Mouse (Mus musculus) adipocyte (in vitro differentiated cells): ENCODE results near the gene Tmem203.

Experiments
- DNase-seq: peaks from one replicate; pipeline ENCODE4 v3.0.0-alpha.2; 2016; ENCODE audit warnings: low spot score

Gene Tmem203

DNA sequence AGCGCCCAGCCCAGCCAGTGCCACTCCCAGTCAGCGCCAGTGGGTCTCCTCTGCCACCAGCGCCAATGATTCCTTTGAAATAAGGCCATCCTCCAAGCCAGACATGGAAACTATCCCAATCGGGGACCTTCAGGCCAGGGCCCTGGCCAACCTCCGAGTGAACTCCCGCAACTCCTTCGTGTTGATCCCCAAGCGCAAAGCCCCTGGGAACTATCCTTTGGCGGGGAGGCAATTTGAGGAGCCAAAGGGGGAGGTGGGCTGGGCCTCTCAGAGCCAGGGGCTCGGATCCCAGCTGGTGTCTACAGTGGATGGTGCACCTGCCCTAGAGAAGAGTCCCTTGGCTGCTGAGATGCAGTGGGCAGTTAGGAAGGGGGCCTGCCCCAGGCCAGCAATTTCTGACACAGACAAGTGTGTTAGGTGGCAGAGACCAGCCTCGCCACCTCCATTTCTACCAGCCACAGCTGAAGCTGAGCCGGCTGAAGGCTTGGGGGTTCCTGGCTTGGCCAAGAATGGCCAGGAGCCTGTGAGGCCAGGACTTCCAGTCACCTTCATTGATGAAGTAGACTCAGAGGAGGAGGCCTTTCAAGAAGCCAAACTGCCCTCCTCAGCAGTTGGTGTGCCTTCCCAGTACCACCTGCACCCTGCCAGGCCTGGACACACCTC is 8.5 kb downstream of the Tmem203 start:
- DNase-seq, result no peak

DNA sequence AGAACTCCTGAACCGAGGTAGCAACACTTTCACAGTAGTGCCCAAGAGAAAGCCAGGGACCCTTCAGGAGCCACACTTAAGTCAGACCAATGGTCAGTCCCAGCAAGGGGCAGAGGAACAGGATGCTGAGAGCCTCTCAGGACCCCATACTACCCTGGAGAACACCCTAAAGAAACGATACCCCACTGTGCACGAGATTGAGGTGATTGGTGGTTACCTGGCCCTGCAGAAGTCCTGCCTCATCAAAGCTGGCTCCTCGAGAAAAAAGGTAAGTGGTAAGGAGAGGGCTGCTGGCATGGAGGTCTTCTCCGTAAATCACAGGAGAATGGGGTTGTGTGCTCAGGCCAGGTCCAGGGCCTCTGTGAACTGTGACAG is 9.0 kb downstream of the Tmem203 start:
- no peak for DNase-seq

DNA sequence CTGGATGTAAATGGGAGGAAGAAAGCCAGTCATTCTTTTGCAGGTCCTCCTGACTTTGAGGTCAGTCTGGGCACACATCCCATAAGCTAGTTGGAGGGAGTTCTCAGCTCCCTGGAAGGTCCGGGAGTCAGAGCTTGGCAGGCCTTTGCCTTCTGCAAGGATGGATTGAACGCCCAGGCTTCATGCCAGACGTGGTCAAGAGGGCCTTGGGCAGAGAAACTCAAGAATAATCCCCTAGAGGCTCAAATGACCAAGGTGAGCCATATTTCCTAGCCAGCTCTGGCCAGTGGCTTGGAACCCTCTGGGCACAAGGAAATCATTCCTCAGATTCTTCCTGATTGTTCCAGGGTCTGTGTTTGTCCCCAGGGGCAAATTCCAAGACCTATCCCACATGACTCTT is 9.6 kb downstream of the Tmem203 start:
- peak; percentile 66 for DNase-seq

DNA sequence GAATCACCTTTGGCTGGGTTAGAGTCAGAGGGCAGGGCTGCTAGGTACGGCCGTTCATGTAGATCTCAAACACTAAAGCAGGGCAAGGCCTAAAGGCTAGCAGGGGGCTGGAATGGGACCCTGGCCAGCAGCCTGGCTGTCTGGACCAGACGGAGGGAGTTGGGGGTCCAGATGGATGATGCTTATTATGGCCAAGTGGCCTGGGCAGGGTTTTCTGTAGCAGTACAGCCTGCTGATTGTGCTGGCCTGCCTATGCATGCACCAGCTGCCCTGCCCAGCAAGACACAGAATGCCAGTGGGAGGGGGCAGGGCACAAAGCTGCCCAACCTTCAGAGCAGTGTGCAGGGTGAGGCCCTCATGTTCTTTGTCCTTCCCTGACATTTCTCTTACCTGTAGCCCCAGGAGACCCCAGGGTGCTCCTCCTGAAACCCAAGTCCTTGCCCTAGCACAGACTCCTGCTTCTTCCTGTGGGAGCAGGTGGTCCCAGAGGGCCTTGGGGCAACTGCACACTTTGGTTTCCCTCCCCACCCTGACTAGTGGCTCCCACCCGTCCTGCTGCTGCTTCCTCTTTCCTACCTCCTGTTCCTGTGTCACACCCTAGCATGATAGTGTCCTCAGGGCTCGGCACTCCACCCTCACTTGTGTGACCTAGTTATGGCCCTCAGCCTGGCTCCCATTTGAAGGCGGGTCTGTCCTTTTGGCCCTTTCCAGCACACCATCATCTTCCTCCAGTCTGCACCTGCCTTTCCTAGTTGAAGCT is 10.8 kb downstream of the Tmem203 start:
- DNase-seq, result no peak

DNA sequence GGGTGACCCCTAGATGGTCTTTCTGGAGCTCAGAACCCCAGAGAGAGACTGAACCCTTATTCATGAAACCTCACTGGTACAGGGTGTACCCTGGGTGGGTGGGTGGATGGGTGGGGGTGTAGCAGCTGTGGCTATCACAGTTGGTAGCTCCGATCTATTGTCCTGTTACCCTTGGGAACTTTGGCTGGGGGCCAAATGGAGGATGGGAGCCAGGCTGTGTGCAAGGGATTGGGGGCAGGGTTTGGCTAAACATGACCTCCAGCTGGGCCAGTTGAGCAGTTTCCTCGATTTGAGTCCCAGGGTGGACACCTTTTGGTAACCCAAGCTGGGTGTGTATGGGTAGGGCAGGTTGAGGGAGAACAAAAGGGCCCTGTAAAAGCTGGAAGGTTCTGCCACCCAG is 11.5 kb downstream of the Tmem203 start:
- DNase-seq, result no peak

DNA sequence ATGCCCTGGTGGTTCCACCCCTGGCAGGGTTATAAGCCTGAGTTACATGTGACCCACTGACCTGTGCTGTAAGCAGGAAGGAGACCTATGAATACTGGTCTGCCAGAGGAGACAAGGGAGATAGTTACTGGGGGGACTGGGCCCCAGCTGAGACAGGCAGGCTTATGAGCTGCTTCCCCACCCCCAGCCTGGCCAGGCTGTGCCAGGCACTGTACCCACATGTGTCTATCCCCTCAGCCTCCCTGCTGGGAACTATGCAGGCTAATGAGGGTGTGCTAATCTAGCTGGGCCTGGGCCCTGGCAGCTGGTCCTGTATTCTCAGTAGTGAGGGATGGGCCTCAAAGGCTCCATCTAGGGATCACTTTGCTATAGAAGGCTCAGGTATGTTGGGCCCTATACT is 12.0 kb downstream of the Tmem203 start:
- no peak for DNase-seq

DNA sequence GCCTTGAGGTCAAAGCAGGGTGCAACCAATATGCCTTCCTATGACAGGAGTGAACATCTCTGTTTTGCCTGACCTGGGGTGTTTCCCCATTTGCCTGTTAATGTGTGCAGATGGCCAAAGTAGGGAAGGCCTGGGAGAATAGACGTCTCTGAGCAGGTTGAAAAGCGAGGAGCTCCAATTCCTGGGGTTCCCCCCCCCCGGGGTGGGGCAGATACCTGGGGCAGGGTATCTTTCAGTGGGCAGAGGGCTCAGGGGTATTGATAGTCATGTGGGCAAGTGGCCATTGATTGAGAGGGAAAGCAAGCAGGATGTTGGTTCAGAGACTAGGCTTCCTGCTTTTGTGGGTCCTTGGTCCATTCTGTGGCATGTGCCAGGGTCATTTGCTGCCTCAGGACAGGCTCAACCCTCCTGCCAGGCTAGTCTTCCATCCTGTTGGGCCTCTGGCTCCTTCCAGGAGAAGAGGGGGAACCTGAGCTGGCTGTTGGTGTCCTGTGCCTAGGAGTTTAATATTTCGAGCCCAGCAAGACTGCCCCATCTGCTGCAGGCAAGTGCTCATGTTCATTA is 12.6 kb downstream of the Tmem203 start:
- no peak for DNase-seq

DNA sequence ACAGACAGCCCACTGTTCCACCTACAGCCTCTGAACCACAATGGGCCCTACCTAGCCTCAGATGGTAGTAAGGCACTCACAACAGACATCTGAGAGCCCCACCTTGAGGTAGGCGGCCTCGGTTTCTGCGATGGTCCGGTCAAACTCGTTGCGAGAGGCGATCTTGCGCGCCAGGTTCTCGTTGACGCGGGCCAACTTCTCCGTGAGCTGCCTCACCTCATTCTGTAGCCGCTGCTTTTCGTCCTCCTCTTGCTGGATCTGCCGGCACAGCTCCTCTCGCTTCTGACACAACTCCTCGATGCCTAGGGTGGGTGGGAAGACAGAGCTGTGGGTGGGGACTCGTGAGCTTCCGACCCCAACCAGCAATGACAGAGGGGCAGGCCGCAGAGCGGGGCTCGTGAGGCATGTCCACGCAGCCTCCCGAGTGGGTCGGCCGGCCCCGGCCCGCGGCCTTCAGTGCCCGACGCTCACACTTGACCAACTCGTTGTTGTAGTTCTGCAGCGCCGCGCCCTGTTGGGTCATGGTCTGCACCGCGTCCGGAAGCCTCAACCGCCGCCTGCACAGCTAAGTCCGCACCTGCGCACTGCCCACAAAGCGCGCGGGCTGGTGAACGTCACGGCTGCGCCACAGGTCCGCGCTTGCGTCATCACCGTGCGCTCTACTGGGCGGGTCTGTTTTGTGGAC is 16.7 kb downstream of the Tmem203 start, which contains the start of the genes Ssna1 and Anapc2:
Gene Ssna1, minus strand, starts transcription at position 612 of the 685 bp plus-strand sequence.
Gene Anapc2, plus strand, starts transcription at position 652 of the 685 bp plus-strand sequence.
- peak; percentile 94 for DNase-seq

DNA sequence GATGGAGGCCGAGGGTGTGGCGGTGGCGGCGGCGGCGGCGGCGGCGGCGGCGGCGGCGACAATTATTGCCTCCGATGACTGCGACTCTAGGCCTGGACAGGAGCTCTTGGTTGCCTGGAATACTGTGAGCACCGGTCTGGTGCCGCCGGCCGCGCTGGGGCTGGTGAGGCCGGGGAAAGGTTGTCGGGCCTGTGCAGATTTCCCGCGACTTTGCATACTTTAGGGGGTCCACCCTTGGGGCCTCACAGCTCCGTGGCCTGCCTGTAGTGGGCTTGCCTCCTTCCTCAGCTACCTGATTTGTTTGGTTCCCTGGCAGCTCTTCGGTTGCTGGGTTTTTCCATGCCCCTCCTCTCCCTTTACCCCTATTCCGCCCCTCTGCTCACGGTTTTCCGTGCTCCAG is 17.3 kb downstream of the Tmem203 start:
- no peak for DNase-seq

DNA sequence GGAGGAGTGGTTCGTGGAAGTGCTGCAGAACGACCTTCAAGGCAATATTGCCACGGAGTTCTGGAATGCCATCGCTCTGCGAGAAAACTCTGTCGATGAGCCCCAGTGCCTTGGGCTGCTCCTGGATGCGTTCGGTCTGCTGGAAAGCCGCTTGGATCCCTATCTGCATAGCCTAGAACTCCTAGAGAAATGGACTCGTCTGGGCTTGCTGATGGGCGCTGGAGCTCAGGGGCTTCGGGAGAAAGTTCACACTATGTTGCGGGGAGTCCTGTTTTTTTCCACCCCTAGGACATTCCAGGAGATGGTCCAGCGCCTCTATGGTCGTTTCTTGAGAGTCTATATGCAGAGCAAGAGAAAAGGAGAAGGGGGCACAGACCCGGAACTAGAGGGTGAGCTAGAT is 17.8 kb downstream of the Tmem203 start:
- no peak for DNase-seq

DNA sequence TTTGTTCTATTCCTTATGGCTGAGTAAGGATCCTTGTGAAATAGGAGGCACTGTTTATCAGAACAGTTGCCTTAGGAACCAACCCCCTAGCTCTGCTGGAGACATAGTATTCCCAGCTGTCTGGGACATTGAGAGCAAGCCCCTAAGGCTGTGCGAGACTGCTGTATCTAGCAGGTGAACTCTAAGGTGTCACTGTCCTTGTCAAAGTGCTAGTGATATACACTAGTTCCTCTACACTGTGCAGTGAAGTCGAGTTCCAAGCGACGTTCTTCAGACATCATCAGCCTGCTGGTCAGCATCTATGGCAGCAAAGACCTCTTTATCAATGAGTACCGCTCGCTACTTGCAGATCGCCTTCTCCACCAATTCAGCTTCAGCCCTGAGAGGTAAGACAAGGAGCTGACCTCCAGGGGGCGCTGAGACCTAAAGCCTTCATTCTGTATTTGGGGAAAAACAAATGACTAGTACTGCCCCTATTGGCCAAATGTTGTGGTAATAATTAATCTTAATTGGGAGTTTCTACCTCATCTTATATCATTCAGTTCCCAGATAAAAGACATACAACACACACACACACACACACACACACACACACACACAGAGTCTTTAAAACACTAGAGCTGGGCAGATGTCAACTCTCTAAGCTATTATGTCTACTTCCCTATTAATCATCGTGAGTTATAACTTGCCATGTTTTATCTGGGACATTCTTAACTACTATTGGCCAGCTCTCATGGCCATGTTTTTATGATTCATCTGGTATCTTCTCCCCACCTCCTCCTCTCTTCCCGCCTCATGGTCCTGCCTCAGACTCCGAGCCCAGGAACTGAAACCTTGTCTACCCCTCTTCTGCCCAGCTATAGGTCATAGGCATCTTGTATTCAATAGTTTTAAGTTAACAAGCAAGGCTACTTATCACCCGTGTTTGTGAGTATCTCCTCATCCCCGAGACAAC is 24.0 kb downstream of the Tmem203 start:
- peak; percentile 84 for DNase-seq

DNA sequence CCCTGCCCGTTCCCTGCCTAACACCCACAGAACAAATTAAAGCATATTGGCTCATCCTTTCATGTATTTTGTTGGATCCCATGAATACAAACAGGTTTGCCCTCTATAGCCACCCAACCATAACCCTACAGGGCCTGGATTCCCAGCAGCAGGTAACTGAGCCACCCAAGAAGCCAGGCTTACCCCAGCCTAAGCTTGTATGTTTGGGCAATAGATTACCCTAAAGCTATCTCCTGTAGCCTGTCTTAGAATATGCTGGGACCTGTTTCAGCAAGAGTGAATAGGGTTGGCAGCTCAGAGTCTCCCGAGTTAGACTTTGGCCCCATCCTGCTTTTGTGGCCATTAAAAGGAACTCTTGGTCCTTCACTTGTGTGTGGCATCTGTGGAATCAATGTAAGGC is 30.3 kb downstream of the Tmem203 start:
- DNase-seq, result no peak

DNA sequence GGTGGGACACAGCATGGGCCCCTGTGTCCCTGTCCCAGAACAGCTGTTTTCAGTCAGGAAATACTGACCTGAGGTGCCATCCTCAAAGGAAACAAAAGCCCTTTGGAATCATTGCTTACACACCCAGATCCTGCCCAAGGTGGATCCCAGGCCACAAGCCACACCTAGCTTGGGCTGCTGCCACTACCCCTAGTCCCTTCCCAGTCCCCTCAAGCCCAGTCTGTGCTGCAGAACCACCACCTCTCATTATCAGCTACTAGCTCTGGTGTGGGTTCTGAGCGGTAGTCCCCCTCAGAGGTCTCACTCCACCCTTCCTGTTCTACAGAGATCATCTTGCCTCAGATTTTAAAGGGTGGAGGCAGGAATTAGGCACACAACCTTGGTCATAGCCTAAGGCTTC is 31.1 kb downstream of the Tmem203 start:
- DNase-seq, result no peak

DNA sequence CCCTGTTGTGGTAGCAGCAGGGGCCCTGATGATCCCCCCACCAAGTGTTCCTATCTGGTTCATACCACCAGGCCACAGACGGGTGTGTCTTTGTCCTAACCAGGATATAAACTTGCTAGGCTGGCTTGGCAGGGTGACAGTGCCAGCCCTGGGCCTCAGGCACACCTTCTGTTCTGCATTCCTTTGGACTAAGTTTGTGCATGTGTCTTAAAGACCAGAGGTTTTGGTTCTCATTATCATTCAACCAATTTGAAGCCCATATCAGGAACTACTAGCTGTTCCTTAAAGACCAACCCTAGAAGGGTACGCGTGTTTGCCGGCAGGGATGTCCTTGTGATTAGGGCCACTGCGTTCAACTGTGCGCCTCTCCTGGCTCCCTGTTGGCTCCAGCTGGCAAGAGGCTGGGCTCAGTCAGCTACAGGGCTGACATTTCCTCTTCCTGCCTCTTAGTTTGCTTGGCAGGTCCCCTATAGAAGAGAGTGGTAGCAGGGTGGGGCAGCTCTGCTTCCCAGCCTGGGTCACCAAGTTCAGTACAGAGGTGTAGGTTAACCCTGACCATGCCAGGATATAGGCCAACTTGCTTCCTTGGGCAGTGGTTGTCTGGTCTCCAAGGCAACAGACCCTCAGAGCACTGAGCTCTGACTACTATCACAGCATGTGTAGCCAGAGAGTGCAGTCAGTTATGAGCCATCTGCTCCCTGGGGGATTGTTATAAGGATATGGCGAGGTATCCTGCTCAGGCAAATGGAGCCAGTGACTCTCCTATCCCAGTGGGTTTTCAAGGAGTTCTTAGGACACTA is 31.8 kb downstream of the Tmem203 start:
- DNase-seq, result no peak

DNA sequence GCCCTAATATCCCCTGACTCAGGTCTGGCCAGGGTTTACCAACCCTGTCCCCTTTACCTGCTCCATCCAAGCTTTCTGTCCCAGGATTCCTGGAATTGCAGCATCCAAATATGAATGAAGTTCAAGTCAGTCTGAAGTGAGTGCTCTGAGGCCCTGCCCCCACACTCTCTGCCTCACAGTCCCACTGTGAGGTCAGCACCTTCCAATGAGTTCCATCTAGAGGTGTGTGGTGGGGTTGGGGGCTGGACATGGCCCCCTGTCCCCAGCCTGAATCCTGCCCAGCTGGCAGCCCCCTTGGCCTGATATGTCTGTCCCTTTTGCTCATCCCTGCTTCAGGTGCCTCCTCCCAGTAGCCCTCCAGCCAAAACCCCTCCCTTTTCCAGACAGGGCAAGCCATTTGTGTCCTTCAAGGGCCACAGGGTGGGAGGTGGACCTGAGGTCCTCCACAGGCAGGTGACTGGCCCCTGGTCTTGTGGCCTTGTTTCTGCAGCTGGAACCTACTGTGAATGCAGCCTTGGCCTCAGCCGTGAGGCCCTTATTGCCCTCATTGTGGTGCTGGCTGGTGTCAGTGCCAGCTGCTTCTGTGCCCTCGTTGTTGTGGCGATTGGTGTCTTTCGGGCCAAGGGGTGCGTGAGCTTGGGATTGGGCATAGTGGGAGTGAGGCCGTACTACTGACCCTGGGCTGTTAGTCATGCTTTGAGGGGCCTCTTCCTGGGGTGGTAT is 32.8 kb downstream of the Tmem203 start, which contains the start of gene Tmem210:
Gene Tmem210, plus strand, starts transcription at position 219 of the 723 bp plus-strand sequence.
- no peak for DNase-seq

DNA sequence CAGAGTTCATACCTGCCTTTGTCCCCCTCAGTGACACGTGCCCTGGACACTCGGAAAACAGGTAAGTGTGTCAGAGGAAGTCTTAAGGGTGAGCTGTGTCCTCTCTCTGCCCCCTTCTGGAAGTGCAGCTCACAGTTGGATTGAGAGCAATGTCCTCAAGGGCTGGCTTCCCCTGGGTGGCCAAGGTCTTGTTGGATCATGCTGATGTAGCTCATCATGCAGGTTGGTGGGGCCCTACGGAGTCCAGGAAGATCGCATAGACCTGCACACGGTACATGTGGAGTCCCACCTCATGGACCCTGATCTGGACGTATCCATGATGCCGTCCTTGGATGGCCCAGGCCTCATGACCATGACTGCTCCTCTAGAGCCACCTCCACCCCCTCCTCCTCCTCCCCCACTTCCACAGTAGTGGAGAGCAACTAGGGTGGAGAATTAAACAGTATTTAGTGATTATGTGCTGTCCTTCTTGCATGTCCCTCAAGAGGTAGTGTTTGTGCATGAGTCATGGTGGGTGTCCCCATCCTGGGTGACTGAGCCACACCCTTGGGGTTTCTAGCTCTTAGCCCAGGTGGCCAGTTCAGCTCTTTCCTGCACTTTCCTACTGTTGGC is 33.6 kb downstream of the Tmem203 start:
- DNase-seq, result no peak

DNA sequence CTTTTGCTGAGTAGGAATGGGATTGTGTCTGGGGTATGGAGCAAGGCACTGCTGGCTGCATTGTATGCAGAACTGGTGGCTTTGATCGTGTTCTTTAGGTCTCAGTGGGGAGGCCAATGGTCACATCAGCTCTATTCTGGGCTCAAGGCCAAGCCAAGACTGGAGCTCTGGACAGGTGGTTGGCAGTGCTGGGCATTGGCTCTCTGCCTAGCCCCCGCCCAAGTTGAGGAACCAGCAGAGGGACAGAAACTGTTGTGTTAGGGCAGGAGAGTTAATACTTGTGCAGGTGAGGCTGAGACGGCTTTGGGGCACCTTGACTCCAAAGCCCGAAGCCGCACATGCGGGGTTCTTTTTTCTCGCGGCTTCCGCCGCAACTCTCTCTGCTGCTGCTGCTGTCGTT is 34.4 kb downstream of the Tmem203 start, which contains the start of gene Lrrc26:
Gene Lrrc26, plus strand, starts transcription at position 265 of the 400 bp plus-strand sequence.
- no peak for DNase-seq

DNA sequence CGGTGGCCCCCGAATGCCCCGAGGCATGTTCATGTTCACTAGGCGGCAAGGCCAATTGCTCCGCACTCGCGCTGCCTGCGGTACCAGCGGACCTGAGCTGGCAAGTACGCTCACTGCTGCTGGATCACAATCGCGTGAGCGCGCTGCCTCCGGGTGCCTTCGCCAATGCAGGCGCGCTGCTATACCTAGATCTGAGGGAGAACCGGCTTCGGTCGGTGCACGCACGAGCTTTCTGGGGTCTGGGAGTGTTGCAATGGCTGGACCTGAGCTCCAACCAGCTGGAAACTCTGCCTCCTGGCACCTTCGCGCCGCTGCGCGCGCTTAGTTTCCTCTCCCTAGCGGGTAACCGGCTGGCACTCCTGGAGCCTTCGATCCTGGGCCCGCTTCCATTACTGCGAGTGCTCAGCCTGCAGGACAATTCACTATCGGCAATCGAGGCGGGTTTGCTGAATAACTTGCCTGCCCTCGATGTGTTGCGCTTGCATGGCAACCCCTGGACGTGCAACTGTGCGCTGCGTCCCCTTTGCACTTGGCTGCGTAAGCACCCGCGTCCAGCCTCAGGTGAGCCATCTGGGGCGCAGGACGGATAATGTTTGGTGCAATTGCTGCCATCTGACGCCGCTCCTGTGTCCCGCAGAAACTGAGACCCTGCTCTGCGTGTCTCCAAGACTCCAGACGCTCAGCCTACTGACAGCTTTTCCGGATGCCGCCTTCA is 35.0 kb downstream of the Tmem203 start:
- DNase-seq, result no peak

DNA sequence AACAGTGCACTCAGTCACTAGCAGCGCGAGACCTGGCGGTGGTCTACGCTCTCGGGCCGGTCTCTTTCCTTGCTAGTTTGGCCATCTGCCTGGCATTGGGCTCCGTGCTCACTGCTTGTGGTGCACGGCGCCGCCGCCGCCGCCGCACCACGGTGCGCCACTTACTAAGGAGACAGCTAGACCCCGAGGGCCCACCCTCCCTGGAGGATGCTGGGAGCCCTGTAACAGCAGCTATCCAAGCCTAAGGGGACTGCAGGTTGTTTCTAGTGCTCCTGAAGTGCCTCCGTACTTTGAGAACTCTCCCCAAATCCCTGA is 35.5 kb downstream of the Tmem203 start:
- DNase-seq, result no peak
